Mouse (Mus musculus) C2C12 (cell line): ENCODE results near the gene Smyd1. TPM values are rescaled to one million over a fixed set of nuclear protein-coding genes. Genes with fewer than 3 reads are reported as not detected.

Experiments used
- H3K27me3 ChIP-seq: one replicate; pipeline ENCODE4 v1.6.1; 2011; ENCODE audit not compliant: control insufficient read depth, insufficient read depth, insufficient read length
- H3K36me3 ChIP-seq: one replicate; pipeline ENCODE4 v1.6.1; 2011; ENCODE audit not compliant: control insufficient read depth, insufficient read depth
- H3K4me3 ChIP-seq: one replicate; pipeline ENCODE4 v1.5.1; 2011; ENCODE audit warnings: mild to moderate bottlenecking, control low read depth; ENCODE audit not compliant: poor library complexity, insufficient read depth, severe bottlenecking
- H3K79me2 ChIP-seq: one replicate; pipeline ENCODE4 v1.6.1; 2011; ENCODE audit not compliant: control insufficient read depth, insufficient read depth
- H3K79me3 ChIP-seq: one replicate; pipeline ENCODE4 v1.6.1; 2011; ENCODE audit warnings: low read depth, control low read depth
- H3ac ChIP-seq: one replicate; pipeline ENCODE3; 2011; ENCODE audit warnings: low read depth; ENCODE audit not compliant: control insufficient read depth, insufficient read length
- CEBPB ChIP-seq: IDR thresholded peaks from one replicate; pipeline ENCODE4 v1.6.1; 2011; ENCODE audit warnings: low read depth, mild to moderate bottlenecking, control low read depth, moderate library complexity
- CTCF ChIP-seq: IDR thresholded peaks from one replicate; pipeline ENCODE4 v1.5.1; 2011; ENCODE audit not compliant: control insufficient read depth, insufficient read depth, insufficient read length
- FOSL1 ChIP-seq: IDR thresholded peaks from one replicate; pipeline ENCODE4 v1.8.0; 2011; ENCODE audit warnings: mild to moderate bottlenecking, low read length; ENCODE audit not compliant: poor library complexity, insufficient read depth, severe bottlenecking
- MAX ChIP-seq: IDR thresholded peaks from one replicate; pipeline ENCODE4 v1.6.1; 2011; ENCODE audit warnings: mild to moderate bottlenecking, control low read depth
- MYOD1 ChIP-seq: IDR thresholded peaks from one replicate; pipeline ENCODE4 v1.6.1; 2011; ENCODE audit warnings: low read depth; ENCODE audit not compliant: control insufficient read depth, insufficient read length
- MYOG ChIP-seq: IDR thresholded peaks from one replicate; pipeline ENCODE4 v1.6.1; 2011; ENCODE audit not compliant: control insufficient read depth, insufficient read length; ENCODE audit errors: extremely low read depth
- USF1 ChIP-seq: IDR thresholded peaks from one replicate; pipeline ENCODE4 v1.6.1; 2011; ENCODE audit warnings: low read depth, mild to moderate bottlenecking, control low read depth, moderate library complexity
- long read RNA-seq, 2 experiments: library from polyadenylated mRNA; unstranded; transcript quantifications; one replicate each; pipeline ENCODE4 v2.0.0; 2019 to 2020
- polyA plus RNA-seq: library from polyadenylated mRNA; unstranded; fragments of >200 nt; fragmentation: generic; extraction: Trizol; gene quantifications from one replicate; pipeline ENCODE4 v1.2.1, GENCODE M21; 2012; ENCODE audit warnings: missing spikeins

The Smyd1 gene
- polyA plus RNA-seq = 7.1 TPM
- long read RNA-seq, experiment 1, partial matches to known transcripts = 0 of 5 reads
- long read RNA-seq, experiment 1, other reads (novel, unspliced or antisense) = 3 of 5 reads
- long read RNA-seq, experiment 2 = 0 reads

GRCm38 (mm10) chr6:71321826-71322283 lies at the start of gene Smyd1:
Gene Smyd1, minus strand, starts transcription at chr6:71322233.
- Histone ChIP-seq H3K4me3 (no peak within 1 kb of the TSS), H3K27me3 (no peaks in the 10 kb centered on the region), H3K36me3 (no peaks in the 10 kb centered on the region), H3K79me3 (no peaks in the 10 kb centered on the region), H3ac (no peak within 1 kb of the TSS), H3K79me2 (no peaks in the 10 kb centered on the region)
- TF ChIP-seq CTCF (no peak), USF1 (no peak), MYOG (no peak), FOSL1 (no peak), MAX (no peak), MYOD1 (no peak), CEBPB (no peak)

DNA sequence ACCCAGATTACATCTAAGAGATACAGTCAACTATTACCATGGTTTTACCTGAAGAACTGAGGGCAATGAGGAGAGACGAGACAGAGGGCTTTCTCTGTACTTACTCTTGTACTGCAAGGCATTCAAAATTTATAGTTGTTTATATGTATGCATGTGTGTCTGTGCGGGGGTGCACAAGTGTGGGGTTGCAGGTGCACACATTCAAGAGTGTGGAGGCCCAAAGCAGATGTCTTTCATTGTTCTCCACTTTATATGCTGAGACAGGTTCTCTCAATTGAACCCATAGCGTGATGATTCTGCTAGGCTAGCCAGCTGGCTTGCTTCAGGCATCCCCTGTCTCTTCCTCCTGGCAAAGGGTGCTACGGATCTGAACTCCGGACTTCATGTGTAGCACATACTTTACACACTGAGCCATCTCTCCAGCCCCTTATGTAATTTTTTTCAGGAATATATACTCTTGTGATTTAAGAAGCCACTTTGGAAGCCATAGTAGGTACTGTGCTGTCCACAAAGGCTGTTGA lies 49.1 kb upstream of the Smyd1 start:
- TF ChIP-seq USF1 (no peak), MAX (no peak), MYOD1 (no peak)
- Histone ChIP-seq H3K27me3 (peaks cover 8% of the 10 kb centered on the region), H3K79me2 (no peaks in the 10 kb centered on the region), H3ac (no peak overlapping the region), H3K79me3 (no peaks in the 10 kb centered on the region), H3K36me3 (no peaks in the 10 kb centered on the region), H3K4me3 (no peak overlapping the region)

DNA sequence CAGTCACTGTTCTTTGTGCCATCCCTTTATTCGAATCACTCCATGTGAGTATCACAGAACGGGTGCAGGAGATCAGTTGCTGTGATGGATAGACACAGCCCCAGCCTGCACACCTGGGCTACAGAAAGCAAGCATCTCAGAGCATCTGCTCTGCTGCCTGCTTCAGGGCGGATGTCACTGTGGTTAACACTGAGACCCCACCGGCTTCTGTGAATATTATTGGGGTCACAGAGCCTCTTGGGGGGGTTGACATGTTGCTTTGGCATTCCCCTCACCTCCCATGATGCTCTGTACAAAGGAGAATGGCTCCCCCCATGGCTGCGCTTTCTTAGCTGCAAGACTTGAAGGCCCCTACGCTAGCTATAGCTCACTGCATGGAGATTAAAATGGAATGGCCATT lies 47.4 kb upstream of the Smyd1 start:
- TF ChIP-seq FOSL1 = no peak
- TF ChIP-seq CEBPB = no peak
- TF ChIP-seq MAX = no peak
- TF ChIP-seq USF1 = no peak
- TF ChIP-seq MYOD1 = no peak
- no peak for TF ChIP-seq CTCF
- TF ChIP-seq MYOG = no peak
- Histone ChIP-seq H3K79me3 (no peaks in the 10 kb centered on the region), H3K79me2 (no peaks in the 10 kb centered on the region), H3K36me3 (no peaks in the 10 kb centered on the region), H3ac (no peak overlapping the region), H3K27me3 (peaks cover 7% of the 10 kb centered on the region), H3K4me3 (no peak overlapping the region)

DNA sequence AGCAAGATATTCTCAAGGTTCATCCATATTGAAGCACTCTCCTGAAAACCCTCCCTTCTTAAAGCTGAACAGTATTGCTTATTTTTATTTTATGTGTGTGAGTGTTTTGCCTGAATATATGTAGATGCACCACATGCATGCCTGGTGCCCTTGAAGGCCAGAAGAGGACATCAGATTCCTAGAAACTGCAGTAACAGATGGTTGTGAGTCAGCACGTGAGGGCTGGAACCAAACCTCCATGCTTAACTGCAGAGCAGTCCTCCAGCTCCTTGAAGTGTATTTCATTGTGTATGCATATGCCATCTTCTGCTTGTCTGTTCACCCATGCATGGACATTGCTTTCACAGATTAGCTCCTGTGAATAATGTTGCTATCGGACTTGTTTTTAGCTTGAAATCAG lies 42.0 kb upstream of the Smyd1 start:
- H3K79me2 ChIP-seq = no peaks in the 10 kb centered on the region
- H3K79me3 ChIP-seq = no peaks in the 10 kb centered on the region
- H3ac ChIP-seq = no peak overlapping the region
- TF ChIP-seq USF1 = no peak
- no peak for TF ChIP-seq FOSL1
- no peak for TF ChIP-seq MYOG
- H3K4me3 ChIP-seq = no peak overlapping the region
- H3K27me3 ChIP-seq = peaks cover 3% of the 10 kb centered on the region
- H3K36me3 ChIP-seq = no peaks in the 10 kb centered on the region

- no peak overlapping the region for H3K4me3 ChIP-seq
- no peak for TF ChIP-seq FOSL1
- no peak for TF ChIP-seq CEBPB
- TF ChIP-seq MAX = no peak
These were observed 39.2 kb upstream of the Smyd1 start for GRCm38 (mm10) chr6:71361156-71361670.

GRCm38 (mm10) chr6:71360751-71361150 lies 38.7 kb upstream of the Smyd1 start:
- Histone ChIP-seq H3ac (no peak overlapping the region), H3K4me3 (no peak overlapping the region), H3K27me3 (peaks cover 6% of the 10 kb centered on the region), H3K79me2 (no peaks in the 10 kb centered on the region), H3K79me3 (no peaks in the 10 kb centered on the region), H3K36me3 (no peaks in the 10 kb centered on the region)
- no peak for TF ChIP-seq FOSL1
- TF ChIP-seq MYOG = no peak
- no peak for TF ChIP-seq USF1
- no peak for TF ChIP-seq CEBPB
- no peak for TF ChIP-seq CTCF
- no peak for TF ChIP-seq MYOD1
- TF ChIP-seq MAX = no peak

More at GRCm38 (mm10) chr6:71361156-71361670, 39.2 kb upstream of the Smyd1 start:
- peaks cover 3% of the 10 kb centered on the region for H3K27me3 ChIP-seq
- no peaks in the 10 kb centered on the region for H3K36me3 ChIP-seq
- no peak overlapping the region for H3ac ChIP-seq
- no peaks in the 10 kb centered on the region for H3K79me3 ChIP-seq
- H3K79me2 ChIP-seq = no peaks in the 10 kb centered on the region
